Mouse (Mus musculus): ENCODE measurements around the gene Ppp1r32.

- TF ChIP-seq POLR2A (IDR thresholded peaks at IDR 0.05; ENCODE audit: extremely low read depth, insufficient read depth, low read length) (no peak), CTCF (IDR thresholded peaks at IDR 0.05; ENCODE audit: low read depth, low read length) (no peak)
Observed at GRCm38 (mm10) chr19:10473779-10474178, 8.9 kb downstream of the Ppp1r32 start.

Data from liver, adult 2 months (tissue).